Mouse (Mus musculus): ENCODE results near the gene Ctla4. TPM values are rescaled to one million over a fixed set of nuclear protein-coding genes. Genes with fewer than 3 reads are reported as not detected.

Gene Ctla4
- polyA plus RNA-seq, 1 experiment from 2014 or later, result not detected

GRCm38 (mm10) chr1:60853991-60854390 lies 32.8 kb upstream of the Ctla4 start:
- ATAC-seq (ENCODE audit: insufficient number of reproducible peaks, low FRiP score, low TSS enrichment, low read depth), result no peak
- 83% methylated on average over 5 of the region's 5 CpGs for WGBS
- H3K27ac ChIP-seq (replicated peaks), result no peak overlapping the region

GRCm38 (mm10) chr1:60857351-60858220 lies 29.2 kb upstream of the Ctla4 start:
- ATAC-seq (ENCODE audit: insufficient number of reproducible peaks, low FRiP score, low TSS enrichment, low read depth), result no peak
- H3K4me3 ChIP-seq (replicated peaks), result no peak overlapping the region
- peaks cover 3% of the 10 kb centered on the region; the same call in 1 of the 2 replicates for H3K4me1 ChIP-seq
- no peak overlapping the region for H3K4me2 ChIP-seq (replicated peaks)
- 66% methylated on average over 12 of the region's 12 CpGs for WGBS
- H3K27me3 ChIP-seq, result 0 out of 2 replicates have a peak, but pooled peaks cover 3% of the 10 kb centered on the region
- no peaks in the 10 kb centered on the region for H3K9me3 ChIP-seq (replicated peaks)
- no peaks in the 10 kb centered on the region for H3K36me3 ChIP-seq
- no peak overlapping the region for H3K27ac ChIP-seq (replicated peaks)
- no peak overlapping the region for H3K9ac ChIP-seq

More at GRCm38 (mm10) chr1:60853991-60854390, 32.8 kb upstream of the Ctla4 start:
- 0 out of 2 replicates have a peak, but pooled peaks cover 3% of the 10 kb centered on the region for H3K4me1 ChIP-seq
- no peak overlapping the region for H3K9ac ChIP-seq
- no peak overlapping the region for H3K4me3 ChIP-seq (replicated peaks)
- no peak overlapping the region for H3K4me2 ChIP-seq (replicated peaks)
- H3K36me3 ChIP-seq, result no peaks in the 10 kb centered on the region
- H3K9me3 ChIP-seq (replicated peaks), result no peaks in the 10 kb centered on the region
- no peaks in the 10 kb centered on the region for H3K27me3 ChIP-seq

- Histone ChIP-seq H3K9me3 (replicated peaks) (no peaks in the 10 kb centered on the region), H3K27ac (replicated peaks) (no peak overlapping the region), H3K4me3 (replicated peaks) (no peak overlapping the region), H3K36me3 (no peaks in the 10 kb centered on the region), H3K9ac (no peak overlapping the region), H3K4me1 (peaks cover 3% of the 10 kb centered on the region; the same call in 1 of the 2 replicates), H3K4me2 (replicated peaks) (no peak overlapping the region), H3K27me3 (0 out of 2 replicates have a peak, but pooled peaks cover 3% of the 10 kb centered on the region)
- 66% methylated on average over 3 of the region's 3 CpGs for WGBS
- ATAC-seq (ENCODE audit: insufficient number of reproducible peaks, low FRiP score, low TSS enrichment, low read depth), result no peak
These were observed 27.6 kb upstream of the Ctla4 start for GRCm38 (mm10) chr1:60859159-60859558.

- Histone ChIP-seq H3K4me1 (peaks cover 3% of the 10 kb centered on the region; the same call in 1 of the 2 replicates), H3K27ac (replicated peaks) (no peak overlapping the region), H3K4me3 (replicated peaks) (no peak overlapping the region), H3K27me3 (0 out of 2 replicates have a peak, but pooled peaks cover 3% of the 10 kb centered on the region), H3K36me3 (no peaks in the 10 kb centered on the region), H3K9me3 (replicated peaks) (no peaks in the 10 kb centered on the region), H3K9ac (no peak overlapping the region), H3K4me2 (replicated peaks) (no peak overlapping the region)
- 73% methylated on average over 3 of the region's 3 CpGs for WGBS
- no peak for ATAC-seq (ENCODE audit: insufficient number of reproducible peaks, low FRiP score, low TSS enrichment, low read depth)
These were observed 27.0 kb upstream of the Ctla4 start for GRCm38 (mm10) chr1:60859842-60860241.

GRCm38 (mm10) chr1:60860357-60860946 lies 26.3 kb upstream of the Ctla4 start:
- 24% methylated on average over 3 of the region's 3 CpGs for WGBS
- peaks cover 3% of the 10 kb centered on the region; the same call in 1 of the 2 replicates for H3K4me1 ChIP-seq
- 0 out of 2 replicates have a peak, but pooled peaks cover 3% of the 10 kb centered on the region for H3K27me3 ChIP-seq
- ATAC-seq (ENCODE audit: insufficient number of reproducible peaks, low FRiP score, low TSS enrichment, low read depth), result no peak
- no peak overlapping the region for H3K4me3 ChIP-seq (replicated peaks)
- H3K36me3 ChIP-seq, result no peaks in the 10 kb centered on the region
- no peaks in the 10 kb centered on the region for H3K9me3 ChIP-seq (replicated peaks)
- no peak overlapping the region for H3K27ac ChIP-seq (replicated peaks)
- peak overlapping the region; percentile 21; the same call in 1 of the 2 replicates for H3K4me2 ChIP-seq (replicated peaks)
- no peak overlapping the region for H3K9ac ChIP-seq

GRCm38 (mm10) chr1:60860955-60861354 lies 25.8 kb upstream of the Ctla4 start:
- H3K4me1 ChIP-seq, result peaks cover 3% of the 10 kb centered on the region; the same call in 1 of the 2 replicates
- H3K36me3 ChIP-seq, result no peaks in the 10 kb centered on the region
- H3K4me3 ChIP-seq (replicated peaks), result no peak overlapping the region
- no peaks in the 10 kb centered on the region for H3K9me3 ChIP-seq (replicated peaks)
- peak overlapping the region; percentile 21; the same call in 1 of the 2 replicates for H3K4me2 ChIP-seq (replicated peaks)
- no peak for ATAC-seq (ENCODE audit: insufficient number of reproducible peaks, low FRiP score, low TSS enrichment, low read depth)
- H3K27me3 ChIP-seq, result 0 out of 2 replicates have a peak, but pooled peaks cover 3% of the 10 kb centered on the region
- WGBS, result 50% methylated on average over 5 of the region's 5 CpGs
- no peak overlapping the region for H3K27ac ChIP-seq (replicated peaks)
- no peak overlapping the region for H3K9ac ChIP-seq

- WGBS, result 79% methylated on average over 5 of the region's 5 CpGs
- ATAC-seq (ENCODE audit: insufficient number of reproducible peaks, low FRiP score, low TSS enrichment, low read depth), result no peak
- no peak overlapping the region for H3K4me2 ChIP-seq (replicated peaks)
- H3K27ac ChIP-seq (replicated peaks), result no peak overlapping the region
- H3K9me3 ChIP-seq (replicated peaks), result no peaks in the 10 kb centered on the region
- H3K4me3 ChIP-seq (replicated peaks), result no peak overlapping the region
- peaks cover 3% of the 10 kb centered on the region; the same call in 1 of the 2 replicates for H3K4me1 ChIP-seq
- no peaks in the 10 kb centered on the region for H3K36me3 ChIP-seq
- no peak overlapping the region for H3K9ac ChIP-seq
- 0 out of 2 replicates have a peak, but pooled peaks cover 3% of the 10 kb centered on the region for H3K27me3 ChIP-seq
These were observed 25.4 kb upstream of the Ctla4 start for GRCm38 (mm10) chr1:60861431-60861830.

GRCm38 (mm10) chr1:60862510-60862909 lies 24.3 kb upstream of the Ctla4 start:
- Histone ChIP-seq H3K4me2 (replicated peaks) (no peak overlapping the region), H3K27ac (replicated peaks) (peak overlapping the region; percentile 22; the same call in 1 of the 2 replicates), H3K27me3 (0 out of 2 replicates have a peak, but pooled peaks cover 3% of the 10 kb centered on the region), H3K4me3 (replicated peaks) (no peak overlapping the region), H3K36me3 (no peaks in the 10 kb centered on the region), H3K9me3 (replicated peaks) (no peaks in the 10 kb centered on the region), H3K9ac (no peak overlapping the region), H3K4me1 (peaks cover 3% of the 10 kb centered on the region; the same call in 1 of the 2 replicates)
- 64% methylated on average over 3 of the region's 3 CpGs for WGBS
- ATAC-seq (ENCODE audit: insufficient number of reproducible peaks, low FRiP score, low TSS enrichment, low read depth), result no peak

- Histone ChIP-seq H3K4me2 (replicated peaks) (no peak overlapping the region), H3K9me3 (replicated peaks) (no peaks in the 10 kb centered on the region), H3K27me3 (0 out of 2 replicates have a peak, but pooled peaks cover 3% of the 10 kb centered on the region), H3K36me3 (no peaks in the 10 kb centered on the region), H3K4me3 (replicated peaks) (no peak overlapping the region), H3K4me1 (peaks cover 3% of the 10 kb centered on the region; the same call in 1 of the 2 replicates), H3K27ac (replicated peaks) (peak overlapping the region; percentile 60; the same call in 1 of the 2 replicates), H3K9ac (no peak overlapping the region)
- WGBS, result 45% methylated on average over 13 of the region's 13 CpGs
- 0 out of 2 replicates have a peak, but pooled peaks have one; percentile 53 for ATAC-seq (ENCODE audit: insufficient number of reproducible peaks, low FRiP score, low TSS enrichment, low read depth)
These were observed 23.8 kb upstream of the Ctla4 start for GRCm38 (mm10) chr1:60862951-60863461.

- ATAC-seq (ENCODE audit: insufficient number of reproducible peaks, low FRiP score, low TSS enrichment, low read depth), result no peak
- Histone ChIP-seq H3K27ac (replicated peaks) (0 out of 2 replicates have a peak overlapping the region, but pooled peaks have one; percentile 28), H3K36me3 (no peaks in the 10 kb centered on the region), H3K4me1 (peaks cover 3% of the 10 kb centered on the region; the same call in 1 of the 2 replicates), H3K4me3 (replicated peaks) (no peak overlapping the region), H3K9ac (no peak overlapping the region), H3K4me2 (replicated peaks) (no peak overlapping the region), H3K9me3 (replicated peaks) (no peaks in the 10 kb centered on the region), H3K27me3 (0 out of 2 replicates have a peak, but pooled peaks cover 3% of the 10 kb centered on the region)
- WGBS, result 82% methylated on average over 3 of the region's 3 CpGs
These were observed 23.1 kb upstream of the Ctla4 start for GRCm38 (mm10) chr1:60863701-60864100.

All from embryonic facial prominence, embryonic 15.5 days (tissue).